Mouse (Mus musculus) liver, adult 10 weeks (tissue): ENCODE data around the gene Rtl3. TPM values are rescaled to one million over a fixed set of nuclear protein-coding genes. Genes with fewer than 3 reads are reported as not detected.

Experiments
- polyA plus RNA-seq: library from polyadenylated mRNA; stranded (reverse); fragments of 350-450 nt; fragmentation: Illumina TruSeq; extraction: RNeasy Lipid Tissue Mini Kit (QIAGEN cat#74804); gene quantifications from one replicate; pipeline ENCODE4 v1.2.3, GENCODE M21; 2014; ENCODE audit warnings: low read depth, low replicate concordance

Rtl3 gene
- not detected for polyA plus RNA-seq

GRCm38 (mm10) chrX:106840409-106840808, at the start of gene Rtl3:
Gene Rtl3, minus strand, starts transcription at chrX:106840644.

Other genes with a start within 250 kb of the Rtl3 start
- 1.5 TPM for gene Cysltr1, start 237.0 kb downstream of the Rtl3 start, polyA plus RNA-seq
- 0.29 TPM for gene Lpar4, start 80.0 kb upstream of the Rtl3 start, polyA plus RNA-seq
- 0.58 TPM for gene P2ry10, start 247.8 kb upstream of the Rtl3 start, polyA plus RNA-seq